Mouse (Mus musculus) C2C12 (cell line): ENCODE measurements at regions not wholly inside any gene's neighbourhood (a gene's known extent, or its start where the extent isn't known, plus 50 kb on each side); places are given as distances from the start of the nearest gene placed in this dataset.

ENCODE experiments used
- H3K27me3 ChIP-seq: one replicate; pipeline ENCODE4 v1.6.1; 2011; ENCODE audit not compliant: control insufficient read depth, insufficient read depth, insufficient read length
- H3K36me3 ChIP-seq: one replicate; pipeline ENCODE4 v1.6.1; 2011; ENCODE audit not compliant: control insufficient read depth, insufficient read depth
- H3K4me3 ChIP-seq: one replicate; pipeline ENCODE4 v1.5.1; 2011; ENCODE audit warnings: mild to moderate bottlenecking, control low read depth; ENCODE audit not compliant: poor library complexity, insufficient read depth, severe bottlenecking
- H3K79me2 ChIP-seq: one replicate; pipeline ENCODE4 v1.6.1; 2011; ENCODE audit not compliant: control insufficient read depth, insufficient read depth
- H3K79me3 ChIP-seq: one replicate; pipeline ENCODE4 v1.6.1; 2011; ENCODE audit warnings: low read depth, control low read depth
- H3ac ChIP-seq: one replicate; pipeline ENCODE3; 2011; ENCODE audit warnings: low read depth; ENCODE audit not compliant: control insufficient read depth, insufficient read length
- CEBPB ChIP-seq: IDR thresholded peaks from one replicate; pipeline ENCODE4 v1.6.1; 2011; ENCODE audit warnings: low read depth, mild to moderate bottlenecking, control low read depth, moderate library complexity
- CTCF ChIP-seq: IDR thresholded peaks from one replicate; pipeline ENCODE4 v1.5.1; 2011; ENCODE audit not compliant: control insufficient read depth, insufficient read depth, insufficient read length
- FOSL1 ChIP-seq: IDR thresholded peaks from one replicate; pipeline ENCODE4 v1.8.0; 2011; ENCODE audit warnings: mild to moderate bottlenecking, low read length; ENCODE audit not compliant: poor library complexity, insufficient read depth, severe bottlenecking
- MAX ChIP-seq: IDR thresholded peaks from one replicate; pipeline ENCODE4 v1.6.1; 2011; ENCODE audit warnings: mild to moderate bottlenecking, control low read depth
- MYOD1 ChIP-seq: IDR thresholded peaks from one replicate; pipeline ENCODE4 v1.6.1; 2011; ENCODE audit warnings: low read depth; ENCODE audit not compliant: control insufficient read depth, insufficient read length
- MYOG ChIP-seq: IDR thresholded peaks from one replicate; pipeline ENCODE4 v1.6.1; 2011; ENCODE audit not compliant: control insufficient read depth, insufficient read length; ENCODE audit errors: extremely low read depth
- USF1 ChIP-seq: IDR thresholded peaks from one replicate; pipeline ENCODE4 v1.6.1; 2011; ENCODE audit warnings: low read depth, mild to moderate bottlenecking, control low read depth, moderate library complexity

- Histone ChIP-seq H3K36me3 (no peaks in the 10 kb centered on the region), H3K79me2 (no peaks in the 10 kb centered on the region), H3K4me3 (no peak overlapping the region), H3K79me3 (no peaks in the 10 kb centered on the region), H3K27me3 (no peaks in the 10 kb centered on the region), H3ac (no peak overlapping the region)
- TF ChIP-seq MYOG (no peak), CEBPB (no peak), FOSL1 (no peak)
Measured at GRCm38 (mm10) chr6:139391307-139391706, 110.5 kb downstream of the Rergl start.

- Histone ChIP-seq H3ac (no peak overlapping the region), H3K79me2 (no peaks in the 10 kb centered on the region), H3K79me3 (no peaks in the 10 kb centered on the region), H3K36me3 (no peaks in the 10 kb centered on the region), H3K4me3 (no peak overlapping the region), H3K27me3 (no peaks in the 10 kb centered on the region)
- TF ChIP-seq CEBPB (no peak), MYOG (no peak)
Measured at GRCm38 (mm10) chr6:139350939-139351338, 150.8 kb downstream of the Rergl start.

DNA sequence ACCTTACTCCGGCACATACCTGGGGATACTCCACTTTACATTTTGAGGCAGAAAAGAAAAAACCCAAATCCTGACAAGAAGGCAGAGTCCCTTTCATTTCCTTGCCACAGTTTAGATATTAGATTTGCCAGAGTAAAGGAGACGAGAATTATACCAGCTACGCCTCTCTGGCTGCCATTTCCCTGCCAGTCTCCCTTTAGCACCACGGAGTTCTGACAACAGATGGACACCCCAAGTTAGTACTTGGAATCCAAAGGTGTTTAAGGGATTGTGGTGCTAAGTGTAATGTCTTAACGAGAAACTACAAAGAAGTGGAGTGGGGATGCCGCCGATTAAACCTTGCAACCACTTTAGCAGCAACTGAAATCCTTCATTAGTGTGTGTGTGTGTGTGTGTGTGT is 176.6 kb downstream of the Rergl start:
- no peaks in the 10 kb centered on the region for H3K79me2 ChIP-seq
- TF ChIP-seq USF1 (no peak), MYOD1 (no peak), MAX (no peak), MYOG (no peak), CTCF (no peak), CEBPB (no peak), FOSL1 (no peak)
- no peaks in the 10 kb centered on the region for H3K36me3 ChIP-seq
- no peak overlapping the region for H3ac ChIP-seq
- no peak overlapping the region for H3K4me3 ChIP-seq
- H3K27me3 ChIP-seq = no peaks in the 10 kb centered on the region
- no peaks in the 10 kb centered on the region for H3K79me3 ChIP-seq

- no peaks in the 10 kb centered on the region for H3K27me3 ChIP-seq
- no peaks in the 10 kb centered on the region for H3K36me3 ChIP-seq
- no peak overlapping the region for H3ac ChIP-seq
- no peak overlapping the region for H3K4me3 ChIP-seq
- TF ChIP-seq USF1 (no peak), MAX (no peak), FOSL1 (no peak), MYOG (no peak), CEBPB (no peak), CTCF (no peak), MYOD1 (no peak)
- H3K79me2 ChIP-seq = no peaks in the 10 kb centered on the region
- no peaks in the 10 kb centered on the region for H3K79me3 ChIP-seq
Measured at GRCm38 (mm10) chr6:139307651-139308050, 194.1 kb downstream of the Rergl start.

DNA sequence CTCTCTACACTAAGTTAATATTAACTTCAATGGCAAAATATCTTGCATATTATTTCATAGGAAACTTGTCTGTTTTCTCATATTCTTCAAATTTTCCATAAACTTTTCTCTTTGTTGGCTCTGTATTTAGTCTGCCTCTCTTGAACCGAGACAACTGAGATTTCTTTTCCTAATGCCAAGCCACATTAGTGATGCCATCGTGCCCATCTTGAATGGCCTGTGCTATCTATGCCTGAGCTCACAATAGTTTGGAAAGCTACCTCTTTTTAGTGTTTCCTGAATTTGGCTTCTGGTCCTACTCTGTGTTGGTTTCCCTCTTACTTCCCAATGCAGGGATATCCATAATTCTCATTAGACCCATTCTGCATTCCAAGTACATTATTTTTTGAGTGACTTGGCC is 197.5 kb downstream of the Rergl start:
- no peaks in the 10 kb centered on the region for H3K79me2 ChIP-seq
- H3K79me3 ChIP-seq = no peaks in the 10 kb centered on the region
- no peak for TF ChIP-seq USF1
- no peaks in the 10 kb centered on the region for H3K27me3 ChIP-seq
- H3K4me3 ChIP-seq = no peak overlapping the region
- no peaks in the 10 kb centered on the region for H3K36me3 ChIP-seq
- H3ac ChIP-seq = no peak overlapping the region

GRCm38 (mm10) chr6:139295701-139296100 is 206.1 kb downstream of the Rergl start:
- no peaks in the 10 kb centered on the region for H3K79me2 ChIP-seq
- no peak overlapping the region for H3K4me3 ChIP-seq
- no peaks in the 10 kb centered on the region for H3K36me3 ChIP-seq
- H3K79me3 ChIP-seq = no peaks in the 10 kb centered on the region
- H3ac ChIP-seq = no peak overlapping the region
- TF ChIP-seq MYOD1 (no peak), CEBPB (no peak), FOSL1 (no peak), MYOG (no peak), MAX (no peak), USF1 (no peak), CTCF (no peak)
- no peaks in the 10 kb centered on the region for H3K27me3 ChIP-seq
